Mouse (Mus musculus) kidney, postnatal 36 days (tissue): ENCODE measurements around the gene Tac4.
A peak's percentile ranks its signal among the peaks of the same experiment; 100 is the strongest.

Experiments
- DNase-seq, 2 experiments: peaks; one replicate each; pipeline ENCODE4 v3.0.0; 2021 to 2022; ENCODE audit warnings: mixed read lengths in 2 of 2

The Tac4 gene

GRCm38 (mm10) chr11:95261178-95261751, at the start of gene Tac4:
Gene Tac4, plus strand, starts transcription at chr11:95261529.
- peak in 1 of 2 experiments; percentile 13 for DNase-seq

- peak in 1 of 2 experiments; percentile 28 for DNase-seq
These were observed 47.7 kb upstream of the Tac4 start for GRCm38 (mm10) chr11:95213607-95214006.

- no peak for DNase-seq
These were observed 47.0 kb upstream of the Tac4 start for GRCm38 (mm10) chr11:95214305-95214704.

- DNase-seq: peak in 1 of 2 experiments; percentile 23
These were observed 45.1 kb upstream of the Tac4 start for GRCm38 (mm10) chr11:95216193-95216592.

GRCm38 (mm10) chr11:95219111-95219510, 42.2 kb upstream of the Tac4 start:
- DNase-seq: no peak

GRCm38 (mm10) chr11:95223473-95223872, 37.9 kb upstream of the Tac4 start:
- DNase-seq: peak; percentile 53 to 75

GRCm38 (mm10) chr11:95224124-95224893, 37.0 kb upstream of the Tac4 start:
- no peak for DNase-seq

GRCm38 (mm10) chr11:95225448-95225847, 35.9 kb upstream of the Tac4 start:
- DNase-seq: no peak

- DNase-seq: no peak
These were observed 33.9 kb upstream of the Tac4 start for GRCm38 (mm10) chr11:95227467-95227866.

GRCm38 (mm10) chr11:95231688-95232328, 29.5 kb upstream of the Tac4 start:
- DNase-seq: peak; percentile 55 to 83

GRCm38 (mm10) chr11:95232329-95232696, 29.0 kb upstream of the Tac4 start:
- no peak for DNase-seq

GRCm38 (mm10) chr11:95238477-95238876, 22.9 kb upstream of the Tac4 start:
- DNase-seq: no peak

GRCm38 (mm10) chr11:95242653-95243052, 18.7 kb upstream of the Tac4 start:
- DNase-seq: peak in 1 of 2 experiments; percentile 23

GRCm38 (mm10) chr11:95245456-95245855, 15.9 kb upstream of the Tac4 start:
- DNase-seq: no peak

- no peak for DNase-seq
These were observed 14.3 kb upstream of the Tac4 start for GRCm38 (mm10) chr11:95247065-95247464.

GRCm38 (mm10) chr11:95250110-95250509, 11.2 kb upstream of the Tac4 start:
- DNase-seq: no peak

- DNase-seq: peak; percentile 74 to 89
These were observed 10.0 kb upstream of the Tac4 start for GRCm38 (mm10) chr11:95251295-95251694.

GRCm38 (mm10) chr11:95252104-95252503, 9.2 kb upstream of the Tac4 start:
- peak; percentile 78 to 88 for DNase-seq

GRCm38 (mm10) chr11:95254165-95254564, 7.2 kb upstream of the Tac4 start:
- DNase-seq: no peak

- DNase-seq: no peak
These were observed 5.6 kb upstream of the Tac4 start for GRCm38 (mm10) chr11:95255747-95256146.

GRCm38 (mm10) chr11:95257930-95258329, 3.4 kb upstream of the Tac4 start:
- no peak for DNase-seq

GRCm38 (mm10) chr11:95258490-95258889, 2.8 kb upstream of the Tac4 start:
- DNase-seq: peak; percentile 80 to 91

GRCm38 (mm10) chr11:95259088-95259849, 2.1 kb upstream of the Tac4 start:
- DNase-seq: peak; percentile 90 to 95
